Mouse (Mus musculus): Measurements from ENCODE around the gene Enox1. TPM values are rescaled to one million over a fixed set of nuclear protein-coding genes. Genes with fewer than 3 reads are reported as not detected.
A peak's percentile ranks its signal among the peaks of the same experiment; 100 is the strongest.

The Enox1 gene
- total and polyA plus RNA-seq, 2 experiments from 2014 or later: 23.1 to 49.6 TPM

DNA sequence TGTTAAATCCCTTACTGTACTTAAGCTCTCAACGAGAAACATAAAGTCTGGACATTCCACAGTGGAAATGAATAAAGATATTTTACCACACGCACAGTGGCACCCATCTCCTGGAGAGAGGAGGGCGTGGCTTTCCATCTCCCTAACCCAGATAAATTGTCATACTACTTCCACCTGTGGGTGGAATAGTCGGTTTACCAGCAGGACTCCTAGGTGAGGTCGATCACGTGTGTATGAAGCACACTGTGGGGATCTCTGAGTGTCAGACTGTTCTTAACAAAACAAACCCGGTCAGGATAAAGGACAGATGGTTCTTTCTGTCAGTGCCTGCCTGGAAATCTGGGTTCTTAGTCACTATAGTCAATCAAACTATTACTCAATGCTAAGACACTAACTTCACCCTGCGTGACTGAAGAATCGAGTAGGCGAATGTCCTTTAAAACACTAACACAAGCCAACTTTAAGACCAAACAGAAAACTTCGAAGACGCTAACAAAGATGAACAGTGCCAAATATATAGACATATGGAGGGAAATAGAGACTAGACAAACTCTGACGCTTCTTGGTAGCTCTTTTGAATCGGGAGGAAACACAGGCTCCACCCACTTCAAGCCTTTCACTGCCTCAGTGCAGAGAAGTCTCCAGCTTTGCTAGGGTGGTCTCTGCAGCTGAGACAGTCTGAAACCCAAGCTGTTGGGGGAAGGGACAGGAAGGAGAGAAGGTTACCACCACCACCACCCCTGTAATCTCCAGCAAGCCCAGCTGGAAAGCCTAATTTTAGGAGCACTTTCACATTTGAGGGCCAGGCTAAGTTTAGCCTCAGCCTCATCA is 423.8 kb downstream of the Enox1 start:
- no peaks in the 10 kb centered on the region for H3K36me3 ChIP-seq (ENCODE audit: insufficient read depth, low read length)
- peaks cover 4% of the 10 kb centered on the region; the same call in 1 of the 2 replicates for H3K4me1 ChIP-seq (ENCODE audit: insufficient read depth, low read length)
- H3K9me3 ChIP-seq (ENCODE audit: low read length): no peaks in the 10 kb centered on the region
- no peak overlapping the region for H3K27ac ChIP-seq (ENCODE audit: low read depth, low read length)
- H3K4me2 ChIP-seq (ENCODE audit: low read depth, low read length, poor library complexity, severe bottlenecking): no peak overlapping the region
- H3K9ac ChIP-seq (replicated peaks; ENCODE audit: low read length, poor library complexity, severe bottlenecking): no peak overlapping the region
- TF ChIP-seq CTCF (IDR thresholded peaks at IDR 0.05): no peak
- 72% methylated on average over 14 of the region's 14 CpGs for WGBS
- ATAC-seq (ENCODE audit: low FRiP score): no peak
- no peaks in the 10 kb centered on the region for H3K27me3 ChIP-seq (ENCODE audit: insufficient read depth, low read length)
- DNase-seq (ENCODE audit: low spot score): no peak
- H3K4me3 ChIP-seq (ENCODE audit: low read depth, low read length): no peak overlapping the region

DNA sequence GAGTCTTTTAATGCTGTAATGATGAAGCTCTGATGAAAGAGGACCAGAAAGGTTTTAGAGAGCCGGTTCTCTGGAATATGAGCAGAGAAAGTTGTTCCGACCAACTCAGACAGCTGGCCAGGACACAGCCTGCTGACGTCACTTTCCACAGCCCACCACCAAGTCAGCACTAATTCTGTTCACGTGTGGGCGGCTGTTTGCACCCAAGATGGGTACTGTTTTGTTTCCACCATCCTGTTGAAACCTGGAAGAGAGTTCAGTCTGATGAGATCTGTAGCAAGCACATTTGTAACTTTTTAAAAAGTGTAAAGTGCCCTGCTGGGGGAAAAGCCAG is 424.3 kb downstream of the Enox1 start:
- Histone ChIP-seq H3K4me3 (ENCODE audit: low read depth, low read length) (no peak overlapping the region), H3K27me3 (ENCODE audit: insufficient read depth, low read length) (no peaks in the 10 kb centered on the region), H3K9ac (replicated peaks; ENCODE audit: low read length, poor library complexity, severe bottlenecking) (no peak overlapping the region), H3K4me1 (ENCODE audit: insufficient read depth, low read length) (peaks cover 4% of the 10 kb centered on the region; the same call in 1 of the 2 replicates), H3K36me3 (ENCODE audit: insufficient read depth, low read length) (no peaks in the 10 kb centered on the region), H3K9me3 (ENCODE audit: low read length) (no peaks in the 10 kb centered on the region), H3K27ac (ENCODE audit: low read depth, low read length) (no peak overlapping the region), H3K4me2 (ENCODE audit: low read depth, low read length, poor library complexity, severe bottlenecking) (no peak overlapping the region)
- no peak for TF ChIP-seq CTCF (IDR thresholded peaks at IDR 0.05)
- no peak for DNase-seq (ENCODE audit: low spot score)
- WGBS: 62% methylated on average over 5 of the region's 5 CpGs
- no peak for ATAC-seq (ENCODE audit: low FRiP score)

GRCm38 (mm10) chr14:77581616-77582015 is 425.1 kb downstream of the Enox1 start:
- ATAC-seq (ENCODE audit: low FRiP score) (no peak), DNase-seq (ENCODE audit: low spot score) (no peak)
- H3K9me3 ChIP-seq (ENCODE audit: low read length): no peaks in the 10 kb centered on the region
- no peak overlapping the region for H3K9ac ChIP-seq (replicated peaks; ENCODE audit: low read length, poor library complexity, severe bottlenecking)
- no peak overlapping the region for H3K27ac ChIP-seq (ENCODE audit: low read depth, low read length)
- no peaks in the 10 kb centered on the region for H3K27me3 ChIP-seq (ENCODE audit: insufficient read depth, low read length)
- no peak overlapping the region for H3K4me3 ChIP-seq (ENCODE audit: low read depth, low read length)
- 64% methylated on average over 6 of the region's 6 CpGs for WGBS
- no peak for TF ChIP-seq CTCF (IDR thresholded peaks at IDR 0.05)
- no peaks in the 10 kb centered on the region for H3K36me3 ChIP-seq (ENCODE audit: insufficient read depth, low read length)
- H3K4me2 ChIP-seq (ENCODE audit: low read depth, low read length, poor library complexity, severe bottlenecking): no peak overlapping the region
- H3K4me1 ChIP-seq (ENCODE audit: insufficient read depth, low read length): peaks cover 4% of the 10 kb centered on the region; the same call in 1 of the 2 replicates

- no peak for TF ChIP-seq CTCF (IDR thresholded peaks at IDR 0.05)
- no peak overlapping the region for H3K27ac ChIP-seq (ENCODE audit: low read depth, low read length)
- no peaks in the 10 kb centered on the region for H3K4me1 ChIP-seq (ENCODE audit: insufficient read depth, low read length)
- no peaks in the 10 kb centered on the region for H3K27me3 ChIP-seq (ENCODE audit: insufficient read depth, low read length)
- no peak for DNase-seq (ENCODE audit: low spot score)
- H3K36me3 ChIP-seq (ENCODE audit: insufficient read depth, low read length): no peaks in the 10 kb centered on the region
- 77% methylated on average over 5 of the region's 5 CpGs for WGBS
- no peak for ATAC-seq (ENCODE audit: low FRiP score)
- no peak overlapping the region for H3K9ac ChIP-seq (replicated peaks; ENCODE audit: low read length, poor library complexity, severe bottlenecking)
- H3K4me3 ChIP-seq (ENCODE audit: low read depth, low read length): no peak overlapping the region
- no peaks in the 10 kb centered on the region for H3K9me3 ChIP-seq (ENCODE audit: low read length)
- H3K4me2 ChIP-seq (ENCODE audit: low read depth, low read length, poor library complexity, severe bottlenecking): no peak overlapping the region
Measured at GRCm38 (mm10) chr14:77584426-77584825, 427.9 kb downstream of the Enox1 start.

DNA sequence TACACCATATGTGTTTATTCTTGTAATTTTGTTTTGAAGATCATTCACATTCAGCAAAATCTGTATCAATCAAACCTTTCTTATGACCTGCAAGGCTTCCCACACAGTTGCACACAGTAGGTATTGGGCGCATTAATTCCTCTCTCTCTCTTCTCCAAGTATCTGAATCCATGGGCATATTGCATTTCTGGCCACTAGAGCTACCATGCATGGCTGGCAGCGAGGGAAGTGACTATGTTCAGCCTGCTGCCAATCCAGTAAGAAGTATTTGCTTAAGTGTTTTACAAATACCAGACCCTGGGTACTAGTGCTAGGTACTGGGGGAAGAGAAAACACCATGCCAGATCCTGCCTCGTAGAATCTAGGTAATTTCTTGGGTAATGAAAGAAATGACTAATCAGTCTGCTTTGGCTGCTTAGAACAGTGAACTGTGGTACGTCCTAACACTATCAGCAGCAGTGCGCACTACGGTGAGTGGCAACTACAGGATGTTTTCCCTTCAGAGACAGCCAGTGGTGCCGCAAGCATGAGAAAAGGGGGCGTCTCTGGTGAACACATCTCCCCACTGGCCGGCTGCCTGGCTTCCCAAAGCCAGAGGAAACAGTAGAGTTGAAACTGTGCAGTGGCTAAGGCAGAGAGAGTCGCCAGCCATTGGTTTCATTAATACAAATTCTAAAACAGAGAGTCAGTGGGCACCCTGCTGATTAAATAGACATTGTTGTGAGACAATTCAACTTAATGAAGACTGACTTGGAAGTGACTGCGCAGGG is 428.7 kb downstream of the Enox1 start:
- 79% methylated on average over 11 of the region's 11 CpGs for WGBS
- Histone ChIP-seq H3K27ac (ENCODE audit: low read depth, low read length) (no peak overlapping the region), H3K9me3 (ENCODE audit: low read length) (no peaks in the 10 kb centered on the region), H3K9ac (replicated peaks; ENCODE audit: low read length, poor library complexity, severe bottlenecking) (no peak overlapping the region), H3K4me3 (ENCODE audit: low read depth, low read length) (no peak overlapping the region), H3K4me1 (ENCODE audit: insufficient read depth, low read length) (no peaks in the 10 kb centered on the region), H3K36me3 (ENCODE audit: insufficient read depth, low read length) (no peaks in the 10 kb centered on the region), H3K27me3 (ENCODE audit: insufficient read depth, low read length) (no peaks in the 10 kb centered on the region), H3K4me2 (ENCODE audit: low read depth, low read length, poor library complexity, severe bottlenecking) (no peak overlapping the region)
- DNase-seq (ENCODE audit: low spot score) (no peak), ATAC-seq (ENCODE audit: low FRiP score) (no peak)
- peak; percentile 27 for TF ChIP-seq CTCF (IDR thresholded peaks at IDR 0.05)

DNA sequence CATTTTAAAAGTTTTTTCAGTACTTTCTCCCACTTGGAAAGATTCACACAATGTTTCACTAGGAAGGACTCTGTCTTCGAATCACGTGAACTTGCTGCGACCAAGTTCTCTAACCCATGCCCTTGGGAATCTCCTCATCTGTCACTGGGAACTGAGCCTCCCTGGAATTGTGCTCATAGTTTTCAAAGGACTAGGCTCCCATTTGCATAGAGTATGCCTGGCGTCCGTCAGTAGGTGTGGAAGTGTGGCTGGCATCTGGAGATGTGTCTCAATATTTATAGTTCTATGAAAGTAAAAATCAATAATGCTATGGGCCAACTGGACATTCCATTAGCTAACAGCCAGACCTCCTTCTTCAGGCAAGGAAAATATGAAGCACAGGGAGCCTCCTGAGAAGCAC is 429.5 kb downstream of the Enox1 start:
- H3K36me3 ChIP-seq (ENCODE audit: insufficient read depth, low read length): no peaks in the 10 kb centered on the region
- TF ChIP-seq CTCF (IDR thresholded peaks at IDR 0.05): no peak
- no peaks in the 10 kb centered on the region for H3K9me3 ChIP-seq (ENCODE audit: low read length)
- no peaks in the 10 kb centered on the region for H3K27me3 ChIP-seq (ENCODE audit: insufficient read depth, low read length)
- ATAC-seq (ENCODE audit: low FRiP score) (no peak), DNase-seq (ENCODE audit: low spot score) (no peak)
- no peak overlapping the region for H3K27ac ChIP-seq (ENCODE audit: low read depth, low read length)
- H3K4me3 ChIP-seq (ENCODE audit: low read depth, low read length): no peak overlapping the region
- no peak overlapping the region for H3K4me2 ChIP-seq (ENCODE audit: low read depth, low read length, poor library complexity, severe bottlenecking)
- H3K9ac ChIP-seq (replicated peaks; ENCODE audit: low read length, poor library complexity, severe bottlenecking): no peak overlapping the region
- H3K4me1 ChIP-seq (ENCODE audit: insufficient read depth, low read length): no peaks in the 10 kb centered on the region
- 81% methylated on average over 5 of the region's 5 CpGs for WGBS

Data from midbrain, postnatal 0 days (tissue).